Mouse (Mus musculus) embryo, embryonic 9.5 days (tissue): ENCODE results near the gene Shkbp1.

ENCODE experiments used
- DNase-seq: peaks from one replicate; pipeline ENCODE4 v3.0.0-alpha.2; 2017; ENCODE audit errors: extremely low spot score

Shkbp1 gene

GRCm38 (mm10) chr7:27334405-27334911 is 21.4 kb downstream of the Shkbp1 start:
- DNase-seq = no peak

GRCm38 (mm10) chr7:27333316-27333941 is 22.4 kb downstream of the Shkbp1 start:
- DNase-seq = no peak

DNA sequence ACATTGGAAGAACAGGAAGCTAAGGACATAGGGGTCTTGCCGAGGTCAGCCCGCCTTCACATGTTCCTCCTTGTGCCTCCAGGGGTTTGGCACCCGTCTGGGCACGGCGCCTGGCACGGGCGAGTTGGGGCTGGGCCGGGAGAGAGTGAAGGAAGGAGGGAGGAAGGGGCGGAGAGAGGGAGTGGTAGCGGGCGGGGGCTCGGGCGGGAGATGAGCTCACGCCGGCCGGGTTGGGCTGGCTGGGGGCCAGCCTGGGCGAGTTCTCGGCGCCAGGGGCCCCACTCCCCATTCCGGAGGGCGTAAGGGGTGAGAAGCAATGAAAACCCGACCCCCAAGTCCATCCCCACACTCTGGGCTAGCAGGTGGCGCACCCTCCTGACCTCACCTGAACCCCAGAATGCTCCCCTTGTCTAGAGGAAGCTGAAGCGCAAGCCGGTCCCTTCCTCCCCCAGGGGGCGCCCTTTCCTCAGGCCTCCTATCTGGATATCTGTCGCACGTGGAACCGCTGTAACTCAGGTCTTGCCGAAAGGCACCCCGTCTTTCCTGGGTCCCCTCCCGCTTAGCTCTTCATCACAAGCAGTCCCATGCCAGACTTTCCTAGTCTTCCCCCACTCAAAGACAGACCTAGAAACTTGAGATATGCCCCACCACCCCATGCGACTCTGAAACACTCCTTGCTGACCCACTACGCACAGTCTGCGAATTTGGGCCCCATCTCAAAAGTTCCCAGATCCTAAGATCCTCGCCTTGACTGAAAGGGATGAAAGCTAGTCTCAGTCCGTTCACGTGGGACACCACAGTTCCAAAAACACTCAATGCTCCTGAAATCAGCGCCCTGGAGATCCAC is 23.2 kb downstream of the Shkbp1 start:
- DNase-seq = peak; percentile 84

DNA sequence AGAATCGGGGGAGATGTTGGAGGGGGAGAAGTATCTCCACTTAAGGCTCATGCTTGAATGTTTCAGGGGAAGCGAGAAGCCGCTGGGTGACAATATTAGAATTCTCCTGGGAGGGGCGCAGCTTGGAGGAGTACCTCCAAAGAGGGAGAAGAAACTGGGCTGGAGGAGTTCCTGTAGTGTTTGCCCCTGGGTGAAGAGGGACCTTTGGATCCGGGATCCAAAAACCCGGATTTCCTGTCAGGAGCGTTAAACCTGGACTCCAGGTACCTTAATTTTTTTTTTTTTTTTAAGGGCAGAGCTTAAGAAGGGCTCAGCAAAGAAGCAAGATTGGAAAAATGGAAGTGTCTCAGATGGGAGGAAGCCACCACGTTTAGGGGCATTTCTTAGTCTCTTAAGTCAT is 24.0 kb downstream of the Shkbp1 start:
- DNase-seq = no peak

GRCm38 (mm10) chr7:27331541-27331851 is 24.3 kb downstream of the Shkbp1 start:
- no peak for DNase-seq

GRCm38 (mm10) chr7:27330709-27331540 is 24.9 kb downstream of the Shkbp1 start:
- peak; percentile 82 for DNase-seq

DNA sequence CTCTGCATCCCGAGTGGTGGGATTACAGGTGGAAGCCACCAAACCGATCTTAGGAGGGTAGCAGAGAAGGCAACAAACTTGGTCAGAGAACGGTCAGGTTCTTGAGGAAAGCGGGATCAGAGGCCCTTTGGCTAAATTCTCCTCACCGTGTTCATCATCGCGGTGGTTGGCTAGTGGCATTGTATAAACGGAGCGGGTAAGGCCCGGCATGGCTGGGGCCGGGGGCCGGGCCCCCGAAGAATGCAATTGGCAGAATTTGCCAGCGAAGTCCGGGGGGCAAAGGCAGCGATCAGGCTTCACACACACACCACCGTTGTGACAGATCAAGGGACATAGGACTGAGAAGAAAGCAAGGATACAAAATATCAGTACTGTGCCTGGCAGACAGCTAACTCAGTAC is 25.8 kb downstream of the Shkbp1 start:
- DNase-seq = no peak

DNA sequence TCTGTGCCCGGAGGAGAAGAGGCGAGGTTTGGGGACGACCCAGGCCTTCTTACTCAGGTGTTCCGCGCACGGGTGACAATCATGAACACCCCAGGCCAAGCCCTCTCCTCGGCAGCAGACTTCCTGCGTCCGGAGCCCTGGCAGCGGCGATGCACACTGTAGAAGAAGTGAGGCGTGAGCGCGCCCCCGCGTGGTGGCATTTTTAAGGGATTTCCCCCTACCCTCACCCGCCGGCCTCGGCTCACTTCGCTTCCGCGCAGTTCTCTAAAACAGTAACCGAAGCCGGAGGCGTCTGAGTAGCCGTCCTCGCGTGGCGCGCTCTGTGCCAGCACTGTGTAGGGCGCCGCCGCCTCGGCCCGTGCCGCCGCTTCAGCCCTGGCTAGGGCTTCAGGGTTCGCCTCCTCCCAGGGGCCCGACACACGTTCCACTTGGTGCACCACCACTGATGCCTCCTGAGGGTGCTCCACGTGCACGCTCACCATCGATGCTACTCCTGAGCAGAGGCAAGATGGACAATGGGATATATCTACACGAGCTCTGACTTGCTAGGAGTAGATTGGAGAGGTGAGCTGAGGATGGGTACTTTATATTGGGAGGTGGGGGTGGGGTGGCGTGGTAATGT is 26.4 kb downstream of the Shkbp1 start:
- peak; percentile 81 for DNase-seq

- DNase-seq = no peak
Measured at GRCm38 (mm10) chr7:27328648-27329047, 27.2 kb downstream of the Shkbp1 start.

- DNase-seq = no peak
Measured at GRCm38 (mm10) chr7:27328161-27328560, 27.7 kb downstream of the Shkbp1 start.

DNA sequence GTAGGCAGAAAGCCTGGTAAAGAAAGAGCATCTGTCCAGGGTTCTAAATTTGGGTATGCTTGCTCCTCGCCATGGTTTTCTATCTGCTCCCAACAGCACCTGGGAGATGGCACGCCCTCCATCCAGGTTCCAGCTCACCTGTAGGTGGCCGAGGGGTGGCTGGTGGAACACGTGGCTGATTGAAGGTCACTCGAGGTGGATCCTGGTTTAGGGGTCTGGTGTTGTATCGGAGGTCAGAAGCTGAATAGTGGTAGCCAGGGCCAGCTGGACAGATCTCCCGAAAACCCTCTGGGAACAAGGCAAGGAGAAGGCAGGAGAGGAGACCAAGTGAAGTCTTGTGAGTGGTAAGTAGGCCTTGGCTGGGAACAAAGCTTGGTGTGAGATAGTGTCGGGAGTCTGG is 28.3 kb downstream of the Shkbp1 start:
- no peak for DNase-seq

DNA sequence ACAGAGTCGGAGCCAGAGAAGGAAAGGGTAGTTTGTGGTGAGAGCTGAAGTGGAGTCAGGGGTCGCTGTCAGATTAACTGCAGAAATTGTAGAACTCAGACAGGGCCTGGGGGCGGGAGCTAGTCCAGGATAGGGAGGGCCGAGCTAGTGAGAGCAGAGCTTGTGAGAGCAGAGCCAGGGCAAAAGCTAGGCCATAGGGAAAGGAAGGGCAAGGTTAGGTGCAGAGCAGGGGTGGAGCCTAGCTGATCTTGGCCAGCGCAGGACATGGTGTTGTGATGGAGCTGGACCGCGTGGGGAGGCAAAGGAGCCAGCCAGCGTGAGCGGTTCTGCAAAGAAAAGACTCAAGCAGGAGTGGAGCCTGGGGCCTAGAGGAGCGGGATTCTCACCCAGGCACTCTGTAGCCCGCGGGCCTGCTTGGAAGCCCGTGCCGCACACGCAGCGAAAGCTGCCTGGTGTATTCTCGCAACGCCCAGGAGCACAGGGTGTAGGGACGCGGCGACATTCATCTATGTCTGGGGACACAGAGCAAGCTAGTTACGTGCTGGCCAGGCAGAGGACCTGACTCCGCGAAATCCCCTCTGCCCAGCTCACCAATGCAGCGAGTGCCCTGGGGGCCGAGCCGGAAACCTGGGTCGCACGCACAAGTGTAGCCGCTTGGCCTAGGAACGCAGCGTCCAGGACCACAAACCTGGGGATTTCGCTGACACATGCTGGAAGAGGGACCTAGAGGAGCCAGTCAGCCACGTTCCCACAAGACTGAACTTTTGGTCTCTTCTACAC is 29.5 kb downstream of the Shkbp1 start:
- no peak for DNase-seq

DNA sequence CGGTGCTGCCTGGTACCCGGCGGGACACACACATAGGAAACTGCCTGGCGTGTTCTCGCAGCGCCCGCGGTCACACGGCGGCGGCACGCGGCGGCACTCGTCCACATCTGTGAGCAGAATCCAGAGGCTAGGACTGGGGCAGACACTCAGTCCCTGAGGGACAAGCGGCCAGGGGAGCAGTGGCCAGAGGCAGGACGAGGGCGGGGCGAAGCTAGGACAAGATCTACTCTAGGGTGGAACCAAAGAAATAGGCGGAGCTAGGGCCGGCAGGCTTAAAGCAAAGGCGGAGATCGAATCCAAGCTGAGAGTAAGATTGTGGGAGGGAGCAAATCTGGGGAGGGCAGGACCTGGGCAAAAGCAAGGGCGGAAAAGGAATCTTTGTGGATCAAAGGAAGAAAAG is 30.1 kb downstream of the Shkbp1 start:
- peak; percentile 70 for DNase-seq

DNA sequence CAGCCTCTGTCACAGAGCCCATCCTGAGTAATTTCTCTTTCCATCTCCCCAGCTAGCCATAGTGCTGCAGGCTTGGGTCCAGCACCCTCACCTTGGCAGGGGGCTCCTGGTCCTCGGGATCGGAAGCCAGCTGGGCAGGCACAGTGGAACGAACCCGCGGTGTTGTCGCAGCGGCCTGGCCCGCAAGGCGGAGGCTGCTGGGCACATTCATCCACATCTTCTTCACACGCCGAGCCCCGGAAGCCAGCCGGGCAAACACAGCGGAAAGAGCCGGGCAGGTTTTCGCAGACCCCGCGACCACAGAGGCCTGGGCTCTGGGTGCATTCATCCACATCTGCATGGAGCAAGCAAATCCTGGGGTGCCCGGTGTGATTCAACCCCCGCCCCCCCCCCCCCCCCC is 30.9 kb downstream of the Shkbp1 start:
- no peak for DNase-seq

DNA sequence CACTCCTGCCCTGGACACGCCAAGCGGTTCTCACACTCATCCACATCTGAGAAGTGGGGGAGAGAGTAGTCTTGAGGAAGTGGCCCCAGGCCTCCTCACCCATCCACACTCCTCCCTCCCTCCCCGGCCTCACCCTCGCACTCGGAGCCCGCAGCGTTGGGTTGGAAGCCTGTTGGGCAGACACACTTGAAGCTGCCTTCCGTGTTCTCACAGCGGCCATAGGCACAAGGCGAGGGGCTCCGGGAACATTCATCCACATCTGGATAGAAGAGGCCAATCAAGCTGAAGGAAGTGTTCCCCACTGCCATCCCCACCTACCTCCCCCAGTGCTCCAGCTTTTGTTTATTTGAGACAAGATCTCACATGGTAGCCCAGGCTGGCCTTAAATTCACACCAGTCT is 31.7 kb downstream of the Shkbp1 start:
- DNase-seq = no peak

GRCm38 (mm10) chr7:27323001-27323400 is 32.8 kb downstream of the Shkbp1 start:
- no peak for DNase-seq

DNA sequence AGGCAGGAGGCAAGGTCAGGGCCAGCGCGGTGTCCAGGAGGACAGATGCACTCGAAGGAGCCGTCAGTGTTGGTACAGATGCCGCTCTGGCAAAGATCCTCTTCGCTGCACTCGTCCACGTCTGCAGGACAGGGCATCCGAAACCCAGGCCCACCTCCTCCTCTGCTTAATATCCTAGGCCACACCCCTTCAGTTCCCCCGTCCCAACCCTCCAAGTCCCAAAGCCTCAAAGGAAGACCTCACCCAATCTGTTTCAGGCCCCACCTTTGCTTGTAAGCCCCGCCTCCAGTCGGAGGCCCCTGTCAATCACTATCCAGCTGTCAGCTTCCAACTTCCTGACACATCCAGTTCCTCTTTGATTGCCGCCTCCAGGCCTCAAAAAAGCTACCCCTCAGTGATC is 33.5 kb downstream of the Shkbp1 start:
- DNase-seq = no peak

DNA sequence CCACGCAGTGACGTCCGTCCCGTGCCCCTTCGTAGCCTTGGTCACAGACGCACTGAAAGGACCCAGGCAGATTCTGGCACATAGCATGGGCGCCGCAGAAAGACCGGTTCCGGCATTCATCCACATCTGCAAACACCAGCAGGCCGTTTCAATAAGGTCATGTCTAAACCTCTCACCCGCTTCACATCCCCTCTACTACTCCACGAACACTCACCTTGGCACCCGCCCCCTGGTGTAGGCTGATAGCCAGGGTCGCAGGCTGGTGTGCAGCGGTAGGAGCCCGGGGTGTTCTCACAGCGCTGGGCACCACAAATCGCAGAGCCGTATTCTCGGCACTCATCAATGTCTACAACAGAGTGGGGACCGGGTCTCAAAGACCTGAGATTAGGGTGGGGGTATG is 36.4 kb downstream of the Shkbp1 start:
- DNase-seq = no peak

DNA sequence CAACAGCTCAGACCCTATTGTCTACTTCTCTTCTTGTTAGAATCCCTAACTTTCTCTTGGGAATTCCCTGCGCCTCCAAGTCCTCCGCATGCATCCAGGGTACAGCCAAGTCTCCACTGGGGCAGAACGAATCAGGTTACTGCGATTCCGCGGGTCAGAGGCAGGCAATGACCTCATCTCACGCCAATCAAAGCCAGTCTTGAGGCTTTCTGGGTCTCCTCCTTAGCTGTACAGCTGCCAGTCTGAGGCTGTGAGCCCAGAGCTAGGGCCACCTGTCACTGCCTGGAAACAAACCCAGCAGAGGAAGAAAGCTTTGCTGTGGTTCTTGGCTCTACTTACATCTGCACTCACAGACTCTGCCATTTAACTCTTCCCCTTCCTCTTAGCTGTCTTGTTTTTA is 39.9 kb downstream of the Shkbp1 start:
- DNase-seq = no peak

- no peak for DNase-seq
Measured at GRCm38 (mm10) chr7:27314393-27314792, 41.4 kb downstream of the Shkbp1 start.

- no peak for DNase-seq
Measured at GRCm38 (mm10) chr7:27311651-27312284, 44.1 kb downstream of the Shkbp1 start.
